Mouse (Mus musculus): ENCODE results near the gene Olfr875. TPM values are rescaled to one million over a fixed set of nuclear protein-coding genes. Genes with fewer than 3 reads are reported as not detected.

Gene Olfr875
- polyA plus RNA-seq (2021; fragmentation: Nextera tagmentation): not detected in 2 replicates
- long read RNA-seq, experiment 1: 0 reads
- long read RNA-seq, experiment 2: 0 reads

GRCm38 (mm10) chr9:37771759-37772158, at the start of gene Olfr875:
Gene Olfr875 (plus strand): TSS chr9:37771857.

GRCm38 (mm10) chr9:37744806-37745205, 26.9 kb upstream of the Olfr875 start, which contains the start of gene Olfr874:
Gene Olfr874 (plus strand): TSS chr9:37745106.

DNA sequence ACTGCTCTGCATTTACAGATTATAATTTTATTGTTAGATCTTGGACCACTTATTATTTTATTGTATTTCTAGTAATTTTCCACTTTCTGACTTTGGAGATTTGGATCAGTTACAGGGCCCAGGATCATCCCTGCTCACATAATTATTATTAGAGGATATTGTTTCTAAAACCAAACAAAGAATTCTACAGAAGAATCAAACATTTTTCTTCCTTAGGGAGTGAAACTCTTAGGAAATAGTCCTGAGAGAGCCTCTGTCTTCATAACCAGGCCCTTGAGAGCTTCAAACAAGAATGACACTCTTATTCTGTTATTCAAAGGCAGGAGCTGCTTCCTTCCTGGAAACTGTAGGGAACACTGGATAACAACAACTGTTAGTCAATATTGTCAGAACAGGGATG, 31.1 kb downstream of the Olfr875 start, which contains the start of gene Olfr876:
Olfr876 (plus strand) TSS at position 301 of the 400 bp plus-strand sequence.

Other genes starting within 250 kb of the Olfr875 start
- 17.9 and 24.5 TPM in 2 replicates for gene Esam, start 243.8 kb upstream of the Olfr875 start, polyA plus RNA-seq (2021; fragmentation: Nextera tagmentation)
- gene Vsig2, start 232.6 kb upstream of the Olfr875 start, polyA plus RNA-seq (2021; fragmentation: Nextera tagmentation): 1.1 and 1.3 TPM in 2 replicates
- 108 and 127 TPM in 2 replicates for gene Nrgn, start 219.0 kb upstream of the Olfr875 start, polyA plus RNA-seq (2021; fragmentation: Nextera tagmentation)
- gene Siae, start 216.2 kb upstream of the Olfr875 start, polyA plus RNA-seq (2021; fragmentation: Nextera tagmentation): 13.2 and 14.7 TPM in 2 replicates
- gene Spa17, start 158.1 kb upstream of the Olfr875 start, polyA plus RNA-seq (2021; fragmentation: Nextera tagmentation): 8.1 and 9.8 TPM in 2 replicates
- 69.4 and 73.3 TPM in 2 replicates for gene Tbrg1, start 114.5 kb upstream of the Olfr875 start, polyA plus RNA-seq (2021; fragmentation: Nextera tagmentation)
- not detected in 2 replicates for gene Panx3, start 102.6 kb upstream of the Olfr875 start, polyA plus RNA-seq (2021; fragmentation: Nextera tagmentation)
- not detected in 2 replicates for gene Olfr160, start 55.6 kb upstream of the Olfr875 start, polyA plus RNA-seq (2021; fragmentation: Nextera tagmentation)
- not detected in 2 replicates for gene Olfr874, start 26.8 kb upstream of the Olfr875 start, polyA plus RNA-seq (2021; fragmentation: Nextera tagmentation)
- not detected in 2 replicates for gene Olfr876, start 31.2 kb downstream of the Olfr875 start, polyA plus RNA-seq (2021; fragmentation: Nextera tagmentation)
- not detected in 2 replicates for gene Olfr877, start 82.4 kb downstream of the Olfr875 start, polyA plus RNA-seq (2021; fragmentation: Nextera tagmentation)
- gene Olfr145, start 124.9 kb downstream of the Olfr875 start, polyA plus RNA-seq (2021; fragmentation: Nextera tagmentation): not detected in 2 replicates
- gene Olfr878, start 146.0 kb downstream of the Olfr875 start, polyA plus RNA-seq (2021; fragmentation: Nextera tagmentation): not detected in 2 replicates
- not detected in 2 replicates for gene Olfr881, start 220.0 kb downstream of the Olfr875 start, polyA plus RNA-seq (2021; fragmentation: Nextera tagmentation)